Mouse (Mus musculus) retina, postnatal 7 days (tissue): ENCODE results near the gene Vmn2r69.

Experiments
- DNase-seq: peaks from one replicate; pipeline ENCODE4 v3.0.0-alpha.2; 2012; ENCODE audit warnings: low read depth, low spot score

Gene Vmn2r69

GRCm38 (mm10) chr7:85415820-85416219 lies at the start of gene Vmn2r69:
Gene Vmn2r69 (minus strand): TSS chr7:85415920.
- no peak for DNase-seq
